Mouse (Mus musculus) cerebellum, postnatal 25 days (tissue): ENCODE measurements around the gene Gpr179.

ENCODE experiments used
- DNase-seq, 2 experiments: peaks; one replicate each; pipeline ENCODE4 v3.0.0; 2021; ENCODE audit warnings: mixed read lengths in 2 of 2

The Gpr179 gene

DNA sequence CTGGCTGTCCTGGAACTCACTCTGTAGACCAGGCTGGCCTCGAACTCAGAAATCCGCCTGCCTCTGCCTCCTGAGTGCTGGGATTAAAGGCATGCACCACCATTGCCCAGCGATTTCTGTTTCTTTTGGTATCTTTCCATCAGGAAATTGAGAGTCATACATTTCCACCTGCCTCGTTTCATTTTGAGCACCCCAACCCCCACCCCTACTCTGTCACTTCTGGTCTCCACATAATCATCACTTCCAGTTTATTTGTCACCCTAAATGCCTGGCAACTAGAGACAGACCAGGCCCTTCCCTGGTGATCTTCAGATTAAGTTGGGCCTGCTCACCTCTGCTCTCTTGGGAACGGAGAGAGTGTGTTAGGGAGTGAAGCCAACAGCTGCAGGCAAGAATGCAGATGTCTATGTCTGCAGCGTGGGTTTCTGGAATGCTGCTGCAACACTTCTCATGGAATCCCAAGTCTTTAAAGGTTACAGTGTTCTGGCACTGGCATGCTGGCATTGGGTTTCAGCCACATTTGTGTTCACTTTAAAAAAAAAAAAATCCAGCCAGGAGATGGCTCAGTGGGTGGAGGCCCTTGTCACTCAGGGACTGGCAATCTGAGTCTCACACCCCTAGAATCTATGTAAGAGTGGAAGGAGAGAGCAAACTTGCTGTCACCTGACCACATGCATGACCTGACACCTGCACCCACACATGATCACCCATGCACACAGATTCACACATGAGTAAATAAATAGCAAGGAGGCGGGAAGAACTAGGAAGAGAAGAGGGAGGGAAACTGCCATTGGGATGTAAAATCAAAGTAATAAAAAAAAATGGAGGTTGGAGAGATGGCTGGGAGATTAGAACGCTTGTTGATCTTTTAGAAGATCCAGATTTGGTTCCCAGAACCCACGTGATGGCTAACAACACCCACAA, 65.8 kb downstream of the Gpr179 start:
- DNase-seq = no peak

DNA sequence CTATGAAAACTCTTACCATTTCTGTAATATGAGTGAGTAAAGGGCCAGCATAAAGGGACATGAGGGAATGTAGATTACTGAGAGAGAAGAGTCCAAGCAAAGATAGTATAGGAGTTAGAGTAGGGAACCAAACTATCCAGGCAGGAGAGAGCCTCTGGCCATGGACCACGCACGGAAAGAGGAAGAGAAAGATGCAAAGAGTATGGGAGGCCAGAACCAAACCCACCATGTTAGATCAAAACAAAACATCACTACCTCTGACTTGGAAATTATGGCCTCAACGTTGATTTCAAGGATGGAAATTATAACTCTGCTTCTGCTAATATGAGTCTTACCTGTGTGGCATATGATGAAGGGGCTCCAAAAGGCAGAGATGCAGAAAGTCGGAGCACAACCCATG, 67.0 kb downstream of the Gpr179 start:
- DNase-seq = no peak

DNA sequence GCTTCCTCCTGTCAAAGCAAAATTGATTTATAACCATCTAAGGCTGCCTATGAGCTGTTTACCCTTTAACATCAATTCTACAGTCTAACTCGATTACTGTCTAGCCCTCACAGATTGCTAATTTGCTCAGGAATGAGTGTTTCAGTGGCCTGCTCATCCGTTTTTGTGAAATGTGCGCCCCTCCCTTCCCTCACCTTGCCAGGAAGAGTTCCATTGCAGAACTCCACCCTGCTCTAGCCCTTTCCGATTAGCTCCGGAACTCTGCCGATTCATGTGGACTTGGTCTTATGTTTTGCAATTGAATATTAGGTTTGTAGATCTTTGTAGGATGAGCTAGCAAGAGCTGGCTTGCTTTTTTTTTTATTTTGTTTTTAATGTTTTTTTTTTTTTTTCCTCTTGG, 69.7 kb downstream of the Gpr179 start:
- DNase-seq = no peak
